Mouse (Mus musculus) embryo, embryonic 11 days (tissue): ENCODE measurements at regions not wholly inside any gene's neighbourhood (a gene's known extent, or its start where the extent isn't known, plus 50 kb on each side); places are given as distances from the start of the nearest gene placed in this dataset.

Source experiments
- DNase-seq: peaks from one replicate; pipeline ENCODE4 v3.0.0-alpha.2; 2015

DNA sequence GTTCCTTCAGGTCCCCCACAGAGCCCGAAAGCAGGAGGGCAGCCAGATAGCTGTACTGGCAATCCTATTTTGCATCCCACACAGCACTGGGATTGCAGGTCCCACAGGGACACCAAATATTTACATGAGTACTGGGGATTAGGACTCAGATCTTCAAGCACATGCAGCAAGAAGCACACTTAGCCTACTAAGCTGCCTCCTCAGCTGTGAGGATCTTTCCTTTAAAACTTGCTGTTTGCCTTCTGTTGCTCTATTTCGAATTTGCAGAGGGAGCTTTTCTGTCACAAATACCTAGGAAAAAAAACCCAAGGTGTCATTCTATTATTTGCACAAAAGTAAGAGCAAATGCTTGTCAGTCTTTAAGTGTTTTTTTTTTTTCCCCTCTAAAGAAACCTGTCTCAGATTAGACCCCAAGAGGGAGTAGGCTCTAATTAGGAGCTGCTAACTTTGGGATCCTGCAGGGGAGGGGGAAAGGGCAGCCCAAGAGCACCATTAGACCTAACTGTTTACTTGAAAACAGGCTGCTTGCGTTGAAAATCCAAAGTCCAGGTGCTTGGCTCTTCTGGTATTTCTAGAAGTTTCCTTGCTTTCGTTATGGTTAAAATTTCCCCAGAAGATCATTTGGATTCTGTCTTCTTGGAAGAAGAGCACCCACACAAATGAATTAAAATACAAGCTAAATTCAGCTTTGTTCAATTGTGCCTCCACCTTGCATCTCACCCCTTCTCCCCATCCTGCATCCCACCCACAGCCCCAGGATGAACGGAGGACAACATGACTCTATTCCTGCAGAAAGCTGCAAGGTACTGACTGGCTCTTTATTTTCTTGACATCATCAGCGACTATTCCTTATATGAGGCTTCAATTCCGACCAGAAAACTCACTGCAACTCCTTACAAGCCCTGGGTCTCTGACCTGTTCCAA lies 215.5 kb downstream of the Kcnj2 start:
- DNase-seq: no peak

DNA sequence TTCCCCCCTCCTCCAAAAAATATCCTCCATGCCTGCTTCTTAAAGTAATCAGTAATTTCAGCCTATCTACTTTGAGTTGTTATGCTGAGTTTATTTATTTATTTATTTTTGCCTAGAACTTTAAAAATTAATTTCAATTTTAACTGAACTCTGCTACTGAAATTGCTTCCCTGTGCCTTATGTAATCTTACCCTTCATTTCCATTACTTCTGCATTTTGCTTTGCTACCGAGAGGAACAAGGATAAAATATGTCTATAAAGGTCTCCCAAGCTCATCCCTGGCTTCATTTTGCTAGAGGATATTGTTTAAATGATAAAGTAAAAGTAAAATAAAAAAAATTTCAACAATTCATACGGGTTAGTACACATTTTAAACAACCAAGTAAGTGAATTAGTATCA lies 216.3 kb downstream of the Kcnj2 start:
- no peak for DNase-seq

DNA sequence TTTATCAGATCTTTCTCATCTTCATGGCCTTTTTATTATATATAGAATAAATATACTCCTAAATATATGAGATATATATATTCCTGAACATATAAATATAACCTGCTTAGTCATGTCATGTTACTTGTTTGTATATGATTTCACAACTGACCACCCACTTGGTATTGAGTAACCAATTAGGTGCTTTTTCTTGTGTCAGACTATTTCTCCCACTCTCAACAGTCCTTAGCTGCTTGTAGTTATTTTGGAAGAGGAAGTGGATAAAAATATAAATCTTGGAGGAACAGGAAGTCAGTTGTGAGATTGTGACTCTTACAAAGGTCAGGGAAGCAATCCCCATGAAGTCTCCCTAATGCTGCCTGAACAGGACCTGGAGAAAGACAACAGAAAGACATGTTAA lies 224.6 kb downstream of the Kcnj2 start:
- no peak for DNase-seq

DNA sequence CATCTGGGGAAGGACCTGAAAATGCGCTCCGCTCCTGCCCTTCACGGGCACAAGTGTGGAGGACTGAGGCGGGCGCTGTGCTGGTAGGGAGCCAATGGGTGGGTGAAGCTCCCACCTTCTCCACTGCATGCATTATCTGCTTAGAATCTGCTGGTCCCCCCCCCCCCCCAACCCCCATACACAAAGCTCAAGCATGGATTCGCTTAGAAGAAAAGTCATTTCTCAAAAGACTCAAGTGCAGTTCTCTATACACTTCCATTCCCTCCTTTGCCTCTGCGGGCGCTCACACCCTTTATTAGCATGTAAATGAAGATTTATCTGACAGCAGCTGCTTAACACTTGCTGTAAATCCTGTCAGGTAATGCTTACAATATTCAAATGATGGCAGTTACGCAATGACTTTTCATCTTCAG lies 230.4 kb downstream of the Kcnj2 start:
- DNase-seq: peak; percentile 45

DNA sequence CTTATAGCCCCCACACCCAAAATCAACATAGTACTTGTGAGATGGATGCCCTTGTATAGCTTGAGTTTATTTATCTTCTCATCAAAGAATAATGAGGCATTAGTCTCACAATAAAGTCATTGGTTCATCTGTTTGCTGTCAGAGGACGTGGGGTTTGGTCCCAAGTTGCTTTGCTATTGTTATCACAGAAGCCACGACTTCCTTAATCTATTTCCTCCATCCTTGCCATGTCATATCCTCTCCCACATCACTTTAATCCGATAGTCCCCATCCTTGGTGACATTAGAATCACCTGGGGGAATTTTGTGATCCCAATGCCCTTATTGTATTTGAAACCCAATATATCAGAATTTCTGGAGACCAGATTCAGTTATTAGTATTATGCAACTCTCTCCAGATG lies 246.8 kb downstream of the Kcnj2 start:
- DNase-seq: no peak

DNA sequence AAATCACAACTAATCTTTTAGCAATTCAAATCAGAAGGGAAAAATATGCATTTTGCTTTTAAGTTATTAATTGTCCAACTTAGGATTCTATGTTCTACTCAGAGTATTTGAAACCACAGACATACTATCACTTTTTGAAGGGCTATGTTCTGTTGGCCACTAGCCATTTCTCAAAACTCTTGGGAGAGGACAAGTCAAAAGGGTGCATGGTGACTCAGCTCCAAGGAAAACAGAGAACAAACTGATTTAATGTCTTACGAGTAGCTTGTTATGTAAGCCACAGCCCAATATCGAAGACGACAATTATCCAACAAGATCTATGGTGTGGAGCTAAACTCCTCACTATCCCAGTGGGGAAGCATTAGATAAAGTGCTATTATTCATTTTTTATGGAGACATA lies 247.6 kb downstream of the Kcnj2 start:
- no peak for DNase-seq

DNA sequence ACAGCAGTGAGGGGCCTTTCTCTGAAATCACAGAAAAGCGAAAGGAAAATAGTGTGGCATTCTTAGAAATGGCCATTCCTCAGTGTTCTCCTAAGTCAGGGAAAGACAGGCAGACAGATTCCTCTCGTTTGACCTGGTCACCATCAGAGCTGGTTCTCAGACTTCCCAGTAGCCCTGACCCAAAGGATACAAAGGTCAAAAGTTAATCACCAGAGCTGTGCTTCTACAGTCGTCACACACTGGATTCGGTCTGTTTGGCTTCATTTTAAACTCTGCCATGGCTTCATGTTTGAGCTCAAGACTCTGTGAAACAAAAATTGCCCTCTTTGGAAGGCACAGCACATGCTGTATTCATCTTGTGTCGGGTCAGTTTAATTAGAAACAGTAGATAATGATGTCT lies 255.6 kb downstream of the Kcnj2 start:
- DNase-seq: no peak

DNA sequence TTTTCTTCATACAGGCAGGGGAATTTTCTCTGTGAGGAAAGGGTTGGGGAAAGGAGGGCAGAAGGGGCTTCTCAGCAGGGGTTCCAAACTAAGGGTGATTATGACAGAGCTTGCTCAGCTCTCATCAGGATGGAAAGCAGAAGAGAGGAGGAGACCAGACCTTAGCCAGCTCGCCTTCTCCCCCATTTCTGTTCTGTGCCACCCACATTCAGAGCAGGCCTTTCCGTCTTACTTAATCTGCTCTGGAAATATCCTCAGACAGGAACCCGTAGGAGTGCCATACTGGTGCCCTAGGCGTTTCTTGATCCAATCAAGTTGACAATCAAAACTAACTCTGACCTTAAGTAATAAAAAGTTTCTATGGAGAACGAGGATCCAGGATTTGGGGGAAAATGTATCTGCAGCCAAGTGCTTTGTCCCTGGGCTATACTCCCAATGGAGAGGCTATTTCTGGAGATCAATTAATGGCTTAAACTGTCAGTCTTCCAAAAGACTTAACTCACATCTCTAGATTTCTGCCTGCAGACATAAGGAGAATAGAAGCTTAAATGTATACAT lies 258.6 kb downstream of the Kcnj2 start:
- no peak for DNase-seq

DNA sequence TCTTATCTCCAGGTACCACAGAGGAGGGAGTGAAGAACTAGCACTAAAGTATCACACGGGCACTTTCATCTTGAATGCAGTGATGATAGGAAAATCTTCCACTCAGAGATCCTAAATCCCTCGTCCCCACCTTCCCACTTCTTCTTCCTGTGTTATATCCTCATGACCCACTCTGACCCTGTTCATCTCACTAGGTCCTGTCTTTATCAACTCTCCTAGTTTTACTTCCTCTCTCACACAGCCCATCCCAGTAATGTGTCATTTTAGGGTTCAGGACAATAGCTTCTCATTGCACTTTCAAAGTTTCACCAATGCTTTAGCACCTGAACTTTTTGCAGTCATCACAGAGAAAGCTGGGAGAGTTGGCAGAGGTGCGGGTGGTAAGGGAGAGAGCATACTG lies 261.0 kb downstream of the Kcnj2 start:
- no peak for DNase-seq

DNA sequence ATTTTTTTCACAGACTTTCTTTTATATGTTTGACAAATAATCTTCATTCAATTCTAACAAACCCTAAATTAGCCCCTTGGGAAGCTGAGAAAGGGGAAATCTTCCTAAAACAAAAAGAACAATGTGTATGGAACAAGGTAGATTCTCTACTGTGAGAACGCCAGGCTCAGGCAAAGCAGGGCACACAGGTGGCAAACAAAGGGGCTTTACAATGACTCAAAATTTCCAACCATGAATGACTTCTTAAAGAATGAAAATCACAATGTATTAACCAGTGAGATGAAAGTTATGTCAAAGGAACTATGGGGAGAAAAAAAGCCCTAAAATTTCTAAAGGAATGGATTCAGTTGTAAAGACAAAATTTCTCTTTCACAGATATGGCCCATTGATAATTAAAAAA lies 262.3 kb downstream of the Kcnj2 start:
- DNase-seq: no peak

DNA sequence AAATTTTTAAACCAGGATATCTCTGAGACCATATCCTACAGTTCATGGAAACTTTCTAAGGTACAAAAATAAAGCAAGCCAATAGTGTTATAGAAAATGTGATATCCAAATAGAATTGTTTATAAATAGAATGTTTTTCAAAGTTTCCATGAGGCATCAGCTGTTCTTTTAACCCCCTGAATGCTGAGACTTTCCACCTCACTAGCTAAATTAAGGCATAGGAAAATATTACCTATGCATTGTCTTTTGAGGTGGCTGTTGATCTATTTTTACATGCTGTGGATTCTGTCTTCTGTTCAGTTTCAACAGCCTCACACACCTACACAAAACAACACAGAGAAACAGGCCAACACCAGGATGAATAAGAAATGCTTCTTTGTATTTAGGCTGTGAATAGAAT lies 265.6 kb downstream of the Kcnj2 start:
- DNase-seq: no peak

DNA sequence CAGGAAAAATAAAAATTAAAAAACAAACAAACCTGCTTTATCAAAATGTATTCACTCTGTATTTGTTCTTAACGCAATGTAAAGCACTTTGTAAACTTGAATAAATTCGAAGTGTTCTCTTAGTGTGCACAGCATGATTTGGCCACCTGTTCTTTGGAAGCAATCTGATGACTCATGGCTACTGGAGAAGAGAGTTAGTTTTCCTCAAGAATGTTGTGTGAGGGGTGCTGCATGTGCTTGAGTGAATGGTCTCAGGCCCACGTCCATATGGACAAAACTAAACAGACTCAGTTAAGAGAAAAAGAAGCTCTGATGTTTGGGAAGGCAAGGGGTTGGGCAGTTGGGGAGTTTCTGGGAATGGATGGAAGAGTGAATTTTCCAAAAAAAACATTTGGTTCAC lies 267.1 kb downstream of the Kcnj2 start:
- no peak for DNase-seq

DNA sequence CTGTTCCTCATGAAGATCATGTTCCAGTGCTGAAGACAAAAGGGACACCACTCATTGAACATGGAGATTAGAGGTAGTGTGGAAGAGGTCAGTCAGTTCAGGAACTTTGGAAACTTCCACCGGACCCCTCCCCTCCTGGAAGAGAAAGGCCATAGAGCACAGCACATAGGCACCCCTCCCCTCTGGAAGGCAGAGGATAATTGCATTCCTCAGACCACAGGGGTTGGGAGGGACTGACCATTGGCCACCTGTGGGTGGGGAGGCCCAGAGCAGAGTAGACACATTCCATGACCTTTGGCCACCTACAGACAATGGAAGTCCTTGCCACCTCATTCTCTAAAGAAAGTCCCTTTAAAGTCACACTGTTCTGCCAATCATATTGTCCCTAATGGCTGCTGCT lies 281.6 kb downstream of the Kcnj2 start:
- peak; percentile 9 for DNase-seq

DNA sequence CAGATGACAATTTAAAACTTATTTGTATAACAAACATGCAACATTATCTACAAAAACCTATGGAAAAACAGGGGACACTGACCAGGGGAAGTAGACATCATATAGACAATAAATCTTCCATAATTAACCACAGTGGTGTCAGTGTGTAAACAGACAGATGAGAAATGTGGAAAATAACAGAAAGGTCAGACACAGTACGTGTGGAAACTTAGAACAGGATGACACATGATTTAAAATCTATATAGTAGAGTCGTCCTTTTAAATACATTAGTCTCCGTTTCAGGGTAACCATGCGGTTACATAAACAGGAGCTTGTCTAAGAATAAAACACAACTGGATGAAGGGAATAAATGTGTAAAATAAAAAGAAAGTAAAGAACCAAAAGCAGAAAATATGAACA lies 284.1 kb downstream of the Kcnj2 start:
- DNase-seq: no peak

DNA sequence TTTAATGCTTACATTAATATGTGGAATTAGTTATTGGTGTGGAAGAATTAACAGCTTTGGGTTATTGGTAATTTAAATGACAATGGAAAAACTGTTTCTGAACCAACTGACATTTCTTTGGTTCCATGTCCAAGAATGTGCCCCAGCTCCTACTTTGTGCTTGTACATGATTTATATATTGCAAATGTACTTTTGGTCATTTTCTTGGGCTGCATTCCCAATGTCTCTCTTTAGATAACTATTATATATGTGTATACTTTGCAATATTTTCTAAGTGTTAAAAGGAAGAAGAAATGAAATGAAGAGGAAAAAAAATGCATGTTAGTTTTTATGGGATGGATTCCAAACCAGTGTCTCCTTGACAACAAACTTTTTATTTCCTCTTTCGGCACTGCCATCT lies 297.4 kb downstream of the Kcnj2 start:
- DNase-seq: no peak

DNA sequence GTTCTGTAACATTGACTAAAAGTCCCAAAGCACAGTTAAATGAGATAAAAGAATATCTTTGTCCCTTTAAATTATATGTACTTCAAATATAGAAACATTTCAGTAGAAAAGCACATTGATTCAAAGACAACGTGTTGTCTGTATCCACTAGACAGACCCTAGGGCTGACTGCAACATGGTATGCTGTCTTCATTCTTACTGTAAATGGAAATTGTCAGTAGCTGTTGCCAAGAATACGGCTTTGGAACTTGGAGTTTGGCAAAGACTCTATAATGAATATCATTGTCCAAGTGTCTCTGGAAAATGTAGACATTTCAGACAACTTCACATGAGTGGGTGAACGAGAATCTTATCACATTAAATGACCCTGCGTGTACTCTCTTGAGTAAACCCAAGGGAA lies 311.2 kb downstream of the Kcnj2 start:
- DNase-seq: no peak

DNA sequence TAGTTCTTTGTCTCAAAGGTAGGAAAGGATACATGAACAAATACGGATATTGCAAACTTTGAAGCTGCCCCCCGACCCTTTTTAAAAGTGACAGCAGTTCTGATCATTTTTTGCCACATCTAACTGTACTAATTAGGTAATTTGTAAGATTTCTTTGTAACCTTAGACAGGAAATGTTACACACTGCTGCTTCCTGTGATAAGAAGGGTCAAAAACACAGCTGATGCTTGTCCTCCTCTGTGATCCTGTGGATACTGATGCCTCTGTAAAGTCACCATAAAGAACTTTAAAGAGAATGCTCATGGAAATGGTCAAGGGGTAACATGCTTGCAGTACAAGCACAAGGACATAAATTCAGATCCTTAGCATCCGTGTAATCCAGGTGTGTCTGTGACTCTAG lies 313.9 kb downstream of the Kcnj2 start:
- DNase-seq: no peak

DNA sequence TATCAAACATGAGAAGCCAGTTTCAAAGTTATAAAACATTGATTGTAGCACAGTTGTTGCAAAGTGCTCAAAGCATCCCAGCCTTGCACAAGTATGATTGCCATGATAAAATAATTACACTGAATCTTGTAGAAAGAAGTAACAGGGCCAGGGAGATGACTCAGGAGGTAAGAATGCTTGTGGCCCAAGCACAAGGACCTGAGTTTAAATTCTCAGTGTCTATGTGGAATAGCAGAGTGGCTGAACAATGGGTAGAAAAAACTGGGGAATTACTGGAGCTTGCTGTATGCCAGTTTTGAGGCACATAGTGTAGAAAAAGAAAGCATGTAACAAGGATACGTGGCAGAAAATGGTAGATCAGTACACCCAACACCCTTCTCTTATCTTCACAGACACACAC lies 332.7 kb downstream of the Kcnj2 start:
- no peak for DNase-seq

DNA sequence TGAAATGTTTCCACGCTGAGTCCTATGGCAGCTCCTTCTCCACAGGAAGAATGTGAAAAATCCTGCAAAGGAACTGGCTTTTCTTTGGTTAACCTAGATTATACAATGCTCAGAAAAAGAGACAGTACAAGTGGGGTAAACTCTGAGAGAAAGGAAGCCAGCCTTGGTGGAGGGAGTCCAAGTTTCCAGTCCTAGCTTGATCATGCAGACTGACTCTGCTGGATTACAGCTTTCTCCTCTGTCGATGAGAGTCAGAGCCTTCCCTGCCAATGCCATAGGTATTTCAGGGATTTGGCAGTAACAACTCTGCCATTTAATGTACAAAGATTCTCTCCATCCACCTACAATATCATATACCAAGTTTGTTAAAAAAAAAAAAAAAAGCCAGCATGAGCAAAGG lies 343.3 kb downstream of the Kcnj2 start:
- DNase-seq: no peak

DNA sequence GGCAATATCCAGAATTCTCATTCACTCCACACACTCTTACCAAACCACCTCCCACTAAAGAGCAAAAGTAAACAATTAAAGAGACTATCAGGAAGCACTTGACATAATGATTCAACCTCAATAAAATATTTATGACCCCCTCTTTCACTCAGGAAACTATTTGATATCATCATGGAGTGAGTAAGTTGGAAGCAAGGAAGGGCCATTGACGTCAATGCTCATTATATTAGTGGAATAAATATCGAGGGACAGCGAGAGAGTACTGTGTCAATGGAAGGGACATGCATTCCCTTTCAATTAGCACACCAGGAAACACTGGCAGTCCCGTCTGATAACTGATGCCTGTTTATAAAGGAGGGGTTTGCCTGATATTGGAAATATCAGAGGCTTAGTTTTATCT lies 358.9 kb downstream of the Kcnj2 start:
- no peak for DNase-seq

DNA sequence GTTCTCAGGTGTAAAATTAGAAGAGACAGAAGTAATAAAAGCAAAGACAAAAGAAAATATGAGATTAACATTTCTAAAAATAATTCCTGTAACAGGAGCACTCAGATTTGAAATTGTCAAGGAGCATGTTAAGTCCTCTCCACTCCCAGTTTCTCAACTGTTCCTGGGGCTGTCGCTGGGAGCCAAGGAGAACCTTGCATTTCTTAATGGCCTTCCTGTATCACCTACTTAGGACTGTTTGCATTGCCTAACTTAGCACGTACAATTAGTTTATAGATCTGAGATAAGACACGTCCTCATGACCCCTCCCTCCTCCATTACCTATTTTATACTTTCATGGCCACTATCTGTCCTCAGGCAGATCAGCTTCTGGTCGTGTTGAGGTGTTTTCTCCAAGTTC lies 360.8 kb downstream of the Kcnj2 start:
- DNase-seq: no peak

DNA sequence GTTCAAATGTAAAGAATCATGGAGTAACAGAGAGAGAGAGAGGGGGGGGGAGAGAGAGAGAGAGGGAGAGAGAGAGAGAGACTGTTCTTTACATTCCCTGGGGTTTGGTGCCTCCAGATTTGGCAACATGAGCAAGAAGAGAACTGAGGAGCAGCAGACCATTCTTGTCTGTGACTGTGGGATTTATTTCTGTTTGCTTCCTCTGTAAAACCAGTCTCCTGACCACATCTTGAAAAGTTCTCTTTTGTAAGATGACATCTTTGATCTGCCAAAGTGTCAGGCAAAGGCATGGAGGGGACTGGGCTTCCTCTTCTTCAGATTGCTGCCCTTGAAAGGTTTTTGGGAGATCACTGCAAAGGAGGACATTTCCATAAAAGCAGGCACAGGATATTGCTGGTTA lies 376.3 kb downstream of the Kcnj2 start:
- DNase-seq: no peak

DNA sequence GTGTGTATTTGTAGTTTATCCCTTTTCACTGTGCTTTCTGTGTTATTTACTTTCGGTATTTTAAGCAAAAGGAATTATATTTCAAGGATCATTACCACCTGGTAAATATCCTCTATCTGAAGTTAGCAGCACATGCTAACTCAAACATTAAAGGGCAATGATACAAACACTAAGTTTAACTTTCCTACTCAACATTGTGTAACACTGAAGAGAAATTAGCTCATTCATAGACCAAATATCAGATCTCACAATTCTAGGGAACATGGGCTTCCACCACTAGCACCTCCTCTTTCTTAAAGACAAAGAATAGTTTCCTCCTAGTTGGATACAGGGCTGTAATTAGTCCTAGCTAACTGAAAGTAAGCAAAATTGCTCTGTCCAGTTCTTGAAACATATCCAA lies 377.4 kb downstream of the Kcnj2 start:
- no peak for DNase-seq

DNA sequence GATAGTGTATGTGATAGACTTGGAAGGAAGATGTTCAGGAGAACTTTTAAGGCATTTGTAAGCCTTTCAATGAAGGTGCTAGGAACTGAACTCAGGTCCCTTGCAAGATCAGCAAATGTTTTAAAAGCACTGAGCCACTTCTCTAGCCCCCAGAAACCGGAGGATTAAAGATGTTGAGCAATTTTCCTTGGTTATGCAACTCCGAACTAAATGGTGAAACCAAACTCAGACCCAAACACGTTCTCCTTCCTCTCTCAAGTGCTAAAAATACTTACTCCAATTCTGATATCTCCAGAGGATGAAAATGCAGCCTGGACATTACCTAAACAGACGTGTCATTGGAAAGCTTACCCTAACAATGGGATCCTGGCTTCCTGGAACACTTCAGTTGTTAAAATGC lies 378.8 kb downstream of the Kcnj2 start:
- no peak for DNase-seq

DNA sequence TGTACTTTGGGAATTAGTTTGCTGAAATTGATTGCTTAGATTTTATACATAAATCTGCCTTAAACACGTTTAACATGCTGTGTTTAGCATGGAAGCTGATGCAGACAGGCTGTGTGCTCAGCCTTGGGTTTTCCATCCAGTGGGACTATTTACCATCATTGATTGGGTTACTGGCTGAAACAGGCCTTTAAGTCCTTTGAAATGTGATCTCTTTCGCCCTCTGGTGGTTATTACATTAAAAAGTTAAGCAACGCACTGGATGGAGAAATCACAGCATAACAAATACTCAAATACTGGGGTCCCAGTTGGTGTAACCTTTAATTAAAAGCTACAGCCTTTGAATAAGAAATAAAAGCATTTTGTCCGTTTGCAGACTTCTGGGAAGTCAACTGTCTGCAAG lies 379.8 kb downstream of the Kcnj2 start:
- peak; percentile 81 for DNase-seq
